Mouse (Mus musculus) left cerebral cortex, postnatal 14 days (tissue): Measurements from ENCODE around the gene Mmab. TPM values are rescaled to one million over a fixed set of nuclear protein-coding genes. Genes with fewer than 3 reads are reported as not detected.
A peak's percentile ranks its signal among the peaks of the same experiment; 100 is the strongest.

Experiments
- DNase-seq, 2 experiments: peaks; one replicate each; pipeline ENCODE4 v3.0.0; 2021 to 2022; ENCODE audit warnings: low spot score in 2 of 2, mixed read lengths in 1 of 2
- intact Hi-C: fragments of 180-260 bp; cut with DNase I; formaldehyde crosslinking; loops from one replicate; pipeline ENCODE4 v1.15.1; 2025
- long read RNA-seq, 2 experiments: library from polyadenylated mRNA; stranded (forward); transcript quantifications; one replicate each; pipeline ENCODE4 v2.0.0; 2021
- total RNA-seq, 2 experiments: library from RNA; stranded (reverse); gene quantifications; 2 replicates each; pipeline ENCODE4 v1.2.3; 2021

Mmab gene
- 10 to 100 TPM; 23.5 to 24.1 TPM for total RNA-seq
- long read RNA-seq, experiment 1, transcript Mmab-201 (9 exons, 3,020 nt): major isoform, 34 of 52 reads
- long read RNA-seq, experiment 1, partial matches to known transcripts: 2 of 52 reads
- long read RNA-seq, experiment 1, other reads (novel, unspliced or antisense): 12 of 52 reads
- long read RNA-seq, experiment 2, transcript Mmab-201 (9 exons, 3,020 nt): major isoform, 33 of 66 reads
- long read RNA-seq, experiment 2, transcript Mmab-202 (7 exons, 644 nt): minor isoform, 12 of 66 reads
- long read RNA-seq, experiment 2, partial matches to known transcripts: 3 of 66 reads
- long read RNA-seq, experiment 2, other reads (novel, unspliced or antisense): 18 of 66 reads

DNA sequence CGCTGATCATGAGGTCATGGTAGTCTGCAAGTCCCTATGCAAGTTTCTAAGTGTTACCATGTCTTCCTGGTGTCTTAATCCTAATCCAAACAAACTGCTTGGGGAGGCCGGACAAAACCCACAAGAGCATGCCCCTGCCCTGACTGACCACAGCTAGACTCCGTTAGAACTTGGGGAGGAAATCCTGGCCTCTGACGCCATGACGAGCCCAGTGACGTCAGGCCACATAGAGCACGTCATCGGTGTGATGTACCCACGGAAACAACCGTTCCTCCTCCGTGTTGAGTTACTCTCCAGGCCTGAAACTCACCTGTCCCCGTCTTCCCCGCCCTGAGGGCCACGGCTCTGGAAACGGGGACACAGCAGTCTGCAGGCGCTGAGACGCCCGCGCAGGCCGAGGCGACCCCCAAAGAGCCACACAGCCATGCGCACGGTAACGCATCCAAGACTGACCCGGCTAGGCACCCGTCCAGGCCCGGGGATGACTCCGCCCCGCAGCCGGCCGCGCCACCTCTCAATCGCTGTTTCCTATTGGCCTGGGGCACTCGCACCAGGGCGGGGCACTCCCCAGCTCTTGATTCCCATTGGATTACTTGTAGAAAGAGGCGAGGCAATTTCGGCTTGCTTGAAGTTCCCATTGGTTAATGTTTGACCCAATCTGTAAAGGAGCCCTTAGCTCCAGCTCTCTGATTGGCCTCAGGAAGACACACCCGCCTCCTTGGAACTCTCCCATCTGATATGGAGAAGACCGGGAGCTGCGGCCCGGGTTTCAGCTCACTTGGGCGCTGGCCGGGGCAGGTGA lies at the start of gene Mmab, which contains the start of gene Mvk:
TSS of gene Mmab (minus strand) at position 495 of the 802 bp plus-strand sequence.
TSS of gene Mvk (plus strand) at position 704 of the 802 bp plus-strand sequence.
- intact Hi-C loops: loop anchor here (5.0 kb wide), 1 partner anchor 124 kb away; the partner anchor contains the start of gene Fam222a
- DNase-seq: peak; percentile 98 to 100

DNA sequence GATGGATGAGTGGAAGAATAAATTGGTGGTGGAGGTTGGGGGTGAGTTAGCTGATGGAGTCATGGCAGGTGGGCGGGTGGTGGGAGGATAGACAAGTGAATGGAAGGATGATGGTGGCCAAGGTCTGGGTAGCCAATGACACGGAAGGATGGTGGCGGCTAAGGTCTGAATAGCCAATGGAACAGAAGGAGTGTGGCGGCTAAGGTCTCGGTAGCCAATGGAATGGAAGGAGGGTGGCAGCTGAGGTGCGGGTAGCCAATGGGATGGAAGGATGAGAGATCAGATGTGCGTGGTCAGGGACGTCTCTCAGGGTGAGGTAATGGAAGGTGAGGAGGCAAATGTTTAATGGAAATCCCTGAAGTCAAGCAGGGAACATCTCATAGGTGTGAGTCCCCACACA lies 46.4 kb upstream of the Mmab start:
- intact Hi-C loops: no loop called here
- DNase-seq: no peak

DNA sequence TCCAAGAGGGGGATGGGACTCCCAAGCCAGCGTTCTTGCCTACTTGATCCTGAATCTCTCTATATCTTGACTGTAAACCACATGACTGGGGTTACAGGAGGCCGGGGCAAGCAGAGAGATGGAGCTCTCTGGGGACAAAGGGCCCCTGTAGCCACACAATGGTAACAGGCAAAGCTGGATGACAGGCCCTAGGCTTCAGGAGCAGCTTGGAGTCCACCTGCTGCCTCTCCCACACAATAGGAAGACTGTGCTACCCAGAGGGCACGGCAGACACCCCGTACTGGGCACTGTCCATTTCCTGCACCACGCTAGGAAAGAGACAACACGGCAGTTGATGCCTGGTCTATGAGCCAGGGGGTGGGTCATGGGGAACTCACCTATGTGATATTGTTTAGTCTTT lies 45.7 kb upstream of the Mmab start:
- intact Hi-C loops: no loop called here
- DNase-seq: no peak

DNA sequence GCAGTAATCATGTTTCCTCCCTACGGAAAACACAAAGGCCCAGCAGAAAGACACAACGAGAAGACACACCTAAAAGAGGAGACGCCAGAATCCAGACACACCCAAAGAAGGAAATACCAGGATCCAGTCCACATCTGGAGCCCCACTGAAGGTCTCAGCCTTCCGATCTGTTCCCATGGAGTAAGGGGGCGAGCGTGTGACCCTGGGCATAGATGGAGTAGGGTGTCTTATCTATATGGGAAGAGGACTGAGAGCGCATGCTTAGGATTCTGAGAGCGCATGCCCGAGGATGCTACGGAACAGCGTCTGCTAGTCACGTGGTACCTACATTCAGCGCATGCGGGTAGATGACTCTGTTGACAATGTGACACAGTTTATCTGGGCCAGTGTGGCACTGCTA lies 41.8 kb upstream of the Mmab start:
- no peak for DNase-seq
- intact Hi-C loops: no loop called here

DNA sequence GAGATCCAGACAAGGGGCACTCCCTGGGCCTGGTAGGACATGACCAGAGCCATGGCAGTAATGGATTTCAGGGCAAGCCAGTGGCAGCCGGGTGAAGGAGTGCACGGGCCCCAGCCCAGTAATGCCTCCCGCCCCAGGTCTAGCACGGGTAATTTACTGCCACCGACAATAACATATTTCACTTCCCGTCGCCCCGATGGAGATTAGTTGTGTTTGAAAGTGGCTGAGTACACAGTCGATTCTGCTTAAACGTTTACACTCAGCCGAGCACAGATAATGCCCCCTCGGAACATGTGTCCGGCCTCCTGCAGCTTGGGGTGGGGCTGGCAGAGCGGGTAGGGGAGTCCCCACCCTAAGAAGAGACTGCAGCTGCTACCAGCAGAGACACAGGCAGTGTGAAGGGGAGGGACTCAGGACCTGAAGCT lies 38.7 kb upstream of the Mmab start:
- intact Hi-C loops: no loop called here

DNA sequence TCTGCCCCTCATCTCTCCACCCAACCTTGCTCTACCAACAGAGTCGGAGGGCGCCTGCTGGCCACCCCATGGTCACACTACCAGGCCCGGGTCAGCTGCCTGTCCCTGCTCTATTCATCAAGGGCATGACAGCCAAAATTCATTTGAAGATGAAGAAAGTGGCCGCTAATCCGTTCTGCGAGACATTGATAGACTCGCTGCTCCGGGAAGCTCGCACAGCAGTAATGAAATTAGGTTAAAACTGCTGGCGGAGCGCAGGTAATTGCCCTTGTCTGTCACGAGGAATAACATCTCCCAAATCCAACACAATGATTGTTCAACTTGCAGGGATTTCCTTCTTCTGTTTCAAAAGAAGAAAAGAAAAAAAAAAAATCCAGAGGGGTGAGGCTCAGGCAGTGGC lies 34.4 kb upstream of the Mmab start:
- intact Hi-C loops: no loop called here
- no peak for DNase-seq

More for the DNA sequence above, 38.7 kb upstream of the Mmab start:
- no peak for DNase-seq

DNA sequence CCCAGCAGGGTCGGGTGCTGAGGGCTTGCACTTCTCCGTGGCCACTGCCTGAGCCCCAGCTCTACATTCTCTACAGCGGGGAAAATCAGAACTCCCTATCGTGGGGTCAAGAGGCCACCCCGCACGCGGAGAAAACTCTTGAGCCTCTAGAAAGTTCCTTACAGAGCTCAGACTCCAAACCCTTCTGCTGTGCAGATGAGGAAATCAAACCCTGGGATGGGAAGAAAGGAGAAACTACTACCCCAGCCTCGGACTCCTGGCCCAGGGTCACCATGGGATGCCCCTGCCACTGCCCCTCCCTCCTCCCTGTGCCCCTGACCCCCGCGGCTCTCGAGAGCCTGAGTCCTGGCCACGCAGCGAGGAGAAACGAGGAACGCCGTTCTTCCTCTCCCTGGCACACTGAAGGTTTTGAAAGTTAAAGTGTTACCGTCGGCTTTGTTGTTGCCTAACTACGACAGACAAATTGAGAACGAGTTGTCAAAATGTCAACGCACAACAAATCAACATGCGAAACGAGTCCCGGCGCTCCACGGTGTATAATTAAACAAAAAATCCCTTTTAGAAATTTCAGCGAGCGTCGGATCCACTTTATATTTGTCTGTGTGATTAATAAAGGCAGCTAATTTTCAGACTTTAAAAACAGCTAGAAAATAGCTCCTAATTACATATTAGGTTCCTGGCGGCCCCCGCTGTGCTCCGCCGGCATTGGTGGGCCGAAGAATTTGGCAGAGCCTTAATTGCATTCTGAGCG lies 31.1 kb upstream of the Mmab start:
- intact Hi-C loops: no loop called here
- DNase-seq: peak; percentile 24 to 65

DNA sequence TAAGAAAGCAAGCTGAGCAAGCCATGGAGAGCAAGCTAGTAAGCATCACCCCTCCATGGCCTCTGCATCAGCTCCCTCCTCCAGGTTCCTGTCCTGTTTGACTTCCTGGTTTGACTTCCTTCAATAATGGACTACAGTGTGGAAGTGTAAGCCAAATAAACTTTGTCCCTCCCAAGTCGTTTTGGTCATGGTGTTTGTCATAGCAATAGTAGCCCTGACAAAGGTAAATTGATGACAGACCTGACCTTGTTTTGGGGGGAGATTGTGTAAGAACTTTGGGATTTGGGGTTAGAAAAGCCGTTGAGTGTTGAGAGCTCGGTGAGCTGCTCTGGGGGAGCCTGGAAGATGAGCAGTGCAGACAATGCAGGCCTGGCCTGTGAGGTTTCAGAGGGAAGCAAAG lies 26.5 kb upstream of the Mmab start:
- intact Hi-C loops: no loop called here
- DNase-seq: no peak

DNA sequence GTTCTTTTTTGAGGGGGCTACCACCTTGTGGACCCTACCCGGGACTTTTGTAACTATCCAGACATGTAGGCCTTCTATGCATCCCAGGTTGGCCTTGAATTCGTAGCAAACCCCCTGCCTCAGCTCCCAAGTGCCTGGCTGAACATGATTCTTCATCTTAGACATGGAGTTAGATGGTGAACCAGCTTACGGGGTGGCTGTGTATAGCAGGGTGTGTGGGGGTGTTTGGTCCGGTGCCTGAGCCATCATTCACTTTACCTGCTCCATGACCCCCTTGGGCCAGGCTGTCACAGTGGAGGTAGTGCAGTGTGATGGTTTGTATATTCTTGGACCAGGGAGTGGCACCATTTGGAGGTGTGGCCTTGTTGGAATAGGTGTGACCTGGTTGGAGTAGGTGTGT lies 24.1 kb upstream of the Mmab start:
- no peak for DNase-seq
- intact Hi-C loops: no loop called here

DNA sequence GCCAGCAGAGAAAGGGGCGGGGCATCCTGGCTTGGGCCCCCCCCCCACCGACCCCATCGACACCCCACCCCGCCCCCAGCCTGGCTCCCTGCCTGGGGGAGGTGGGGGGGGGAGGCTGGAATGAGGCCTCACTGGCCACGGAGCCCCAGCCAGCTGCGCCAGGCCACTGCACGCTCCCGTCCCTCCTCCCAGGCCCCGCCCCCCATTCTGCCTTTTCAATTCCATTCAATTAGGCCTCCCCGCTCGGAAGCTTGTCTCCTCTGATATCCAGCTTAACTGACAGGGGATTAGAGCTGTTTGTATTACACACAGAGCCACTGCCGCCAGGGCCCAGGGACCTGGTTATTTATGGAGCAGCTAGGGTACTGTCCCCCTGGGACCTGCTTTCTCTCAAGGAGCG lies 23.6 kb upstream of the Mmab start:
- intact Hi-C loops: no loop called here
- peak; percentile 31 to 43 for DNase-seq

DNA sequence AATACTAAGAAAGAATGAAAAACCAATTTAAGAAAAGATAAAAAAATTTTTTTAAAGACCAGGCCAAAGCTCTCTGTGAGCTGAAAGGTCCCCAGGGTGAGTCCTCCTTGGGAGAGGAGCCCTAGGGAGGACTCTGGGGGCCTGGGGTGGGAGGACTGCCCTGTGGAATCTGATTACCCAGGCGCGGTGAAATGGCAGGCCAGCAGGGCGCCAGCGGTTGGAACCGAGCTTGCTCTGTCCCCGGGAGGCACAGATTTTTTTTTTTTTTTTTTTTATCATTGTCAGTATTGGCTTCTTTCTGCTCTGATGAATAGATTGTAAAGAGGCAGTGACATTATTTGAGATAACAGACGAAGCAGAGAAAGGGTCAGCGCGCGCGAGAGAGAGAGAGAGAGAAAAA lies 23.2 kb upstream of the Mmab start:
- no peak for DNase-seq
- intact Hi-C loops: no loop called here

DNA sequence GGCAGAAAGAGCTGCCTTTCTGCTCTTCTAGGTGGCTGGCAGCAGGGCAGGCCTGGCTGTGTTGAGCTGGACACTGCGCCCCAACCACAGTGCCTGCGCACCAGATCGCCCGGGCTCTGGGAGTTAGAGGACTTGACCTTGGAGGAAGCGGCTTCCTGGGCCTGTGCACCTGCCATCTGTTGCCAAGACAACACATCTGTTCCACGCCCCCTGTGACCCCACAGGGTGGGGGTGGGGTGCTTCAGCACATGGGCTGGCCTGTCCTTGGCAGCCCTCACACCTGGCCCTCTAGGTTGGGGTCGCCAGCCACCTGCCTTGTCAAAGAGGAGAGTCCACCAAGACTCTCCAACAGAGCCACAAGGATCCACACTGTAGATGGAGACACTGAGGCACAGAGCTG lies 21.8 kb upstream of the Mmab start:
- DNase-seq: no peak
- intact Hi-C loops: no loop called here

DNA sequence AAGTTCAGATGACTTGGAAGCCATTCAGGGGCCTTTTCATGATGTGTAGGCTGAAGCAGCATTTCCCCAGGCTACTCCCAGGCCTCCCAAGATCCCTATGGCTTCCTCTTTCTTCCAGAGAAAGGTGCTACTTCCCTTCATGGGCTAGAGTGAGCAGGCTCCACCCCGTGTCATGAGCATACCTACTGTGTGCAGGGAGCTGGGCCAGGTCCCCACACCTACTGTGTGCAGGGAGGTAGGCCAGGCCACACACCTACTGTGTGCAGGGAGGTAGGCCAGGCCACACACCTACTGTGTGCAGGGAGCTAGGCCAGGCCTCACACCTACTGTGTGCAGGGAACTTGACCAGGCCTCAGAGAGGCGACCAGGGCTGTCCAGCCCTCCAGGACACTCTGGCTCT lies 20.7 kb upstream of the Mmab start:
- intact Hi-C loops: loop anchor here (5.0 kb wide), 2 partner anchors 103 to 143 kb away; partner anchors contain the start of gene Fam222a

DNA sequence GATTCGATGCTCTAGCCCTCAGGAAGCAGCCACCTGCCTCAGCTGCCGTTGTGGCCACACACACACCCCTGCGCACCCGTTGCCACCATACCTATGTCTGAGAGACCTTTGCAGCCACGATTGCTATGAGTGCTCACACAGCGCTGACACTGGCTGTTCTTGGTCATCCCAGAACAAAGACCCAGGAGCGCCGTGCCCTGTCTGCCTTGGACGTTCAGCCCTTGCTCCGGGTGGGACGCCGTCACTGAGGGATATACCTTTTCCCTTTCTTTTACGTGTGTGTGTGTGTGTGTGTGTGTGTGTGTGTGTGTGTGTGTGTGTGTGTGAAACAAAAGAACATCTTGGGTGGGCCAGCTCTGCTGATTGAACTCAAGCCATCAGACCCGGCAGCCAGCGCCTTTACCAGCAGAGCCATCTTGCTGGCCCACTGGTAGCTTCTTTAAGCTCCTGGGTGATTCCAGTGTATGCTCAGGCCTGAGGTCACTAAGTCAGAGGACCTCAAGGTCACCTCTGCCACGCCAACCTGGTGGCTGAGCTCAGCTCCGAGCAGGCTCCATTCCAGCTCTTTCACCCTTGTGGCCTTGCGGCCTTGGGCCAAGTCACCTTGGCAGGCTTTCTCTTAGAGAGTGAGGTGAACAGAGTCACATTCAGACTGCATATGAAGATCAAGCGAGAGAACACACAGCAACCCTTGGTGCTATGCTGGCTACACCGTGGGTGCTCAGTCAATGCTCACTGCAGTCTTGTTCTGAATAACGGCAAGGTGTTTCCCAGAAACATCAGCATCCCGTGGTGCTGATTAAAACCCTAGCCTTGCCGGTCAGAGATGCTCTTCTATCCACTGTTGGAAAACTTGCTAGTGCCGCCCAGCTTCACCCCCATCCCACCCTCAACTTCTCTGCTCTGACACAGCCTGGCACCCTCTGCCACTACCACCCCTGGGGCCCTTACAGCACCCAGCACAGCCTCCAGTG lies 18.5 kb upstream of the Mmab start:
- intact Hi-C loops: loop anchor here (5.0 kb wide), 2 partner anchors 105 to 145 kb away; partner anchors contain the start of gene Fam222a
- no peak for DNase-seq

More for the DNA sequence above, 20.7 kb upstream of the Mmab start:
- DNase-seq: no peak

DNA sequence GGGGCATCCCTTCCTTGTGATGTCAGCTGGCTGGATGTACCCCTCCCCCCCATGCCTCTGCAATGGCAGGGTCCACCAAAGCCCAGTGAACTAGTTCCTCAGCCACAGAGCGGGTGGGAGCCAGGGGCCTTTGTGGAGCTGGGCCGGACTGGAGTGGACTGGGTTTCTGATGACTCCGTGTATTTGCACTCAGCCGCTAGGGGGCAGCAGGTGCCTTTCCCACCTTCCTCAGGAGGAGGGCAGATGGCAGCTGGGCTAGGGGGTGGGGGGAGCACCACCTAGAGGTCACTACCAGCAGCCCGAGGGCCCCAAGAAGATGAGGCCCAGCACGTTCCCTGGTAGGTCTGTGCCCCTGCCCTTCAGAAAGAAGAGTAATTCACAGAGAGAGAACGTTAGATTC lies 17.4 kb upstream of the Mmab start:
- intact Hi-C loops: loop anchor here (5.0 kb wide), 2 partner anchors 106 to 146 kb away; partner anchors contain the start of gene Fam222a
- DNase-seq: peak; percentile 70 to 81

DNA sequence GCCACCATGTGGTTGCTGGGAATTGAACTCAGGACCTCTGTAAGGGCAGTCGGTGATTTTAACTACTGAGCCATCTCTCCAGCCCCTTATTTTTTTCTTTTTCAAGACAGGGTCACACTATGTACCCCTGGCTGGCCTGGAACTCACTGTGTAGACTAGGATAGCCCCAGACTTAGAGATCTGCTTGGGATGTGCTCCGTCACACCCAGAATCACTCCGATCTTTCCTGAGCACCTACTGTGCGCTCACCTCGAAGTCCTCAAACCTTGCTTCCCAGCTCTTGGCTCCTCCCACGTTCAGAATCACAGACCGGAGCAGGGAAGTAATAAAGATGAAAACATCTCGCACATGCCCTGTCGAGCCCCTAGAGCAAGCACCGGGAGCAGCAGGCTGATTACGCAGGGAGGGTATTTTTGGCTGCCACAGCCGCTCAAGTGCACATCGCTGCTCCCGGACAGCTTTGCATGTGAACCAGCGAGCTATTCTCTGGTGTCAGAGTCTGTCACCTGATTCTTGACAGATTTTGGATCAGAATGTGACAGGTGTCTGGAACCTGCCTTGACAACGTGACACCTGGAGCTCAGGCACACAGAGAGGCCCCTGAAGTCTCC lies 13.2 kb upstream of the Mmab start:
- intact Hi-C loops: no loop called here
- DNase-seq: no peak

DNA sequence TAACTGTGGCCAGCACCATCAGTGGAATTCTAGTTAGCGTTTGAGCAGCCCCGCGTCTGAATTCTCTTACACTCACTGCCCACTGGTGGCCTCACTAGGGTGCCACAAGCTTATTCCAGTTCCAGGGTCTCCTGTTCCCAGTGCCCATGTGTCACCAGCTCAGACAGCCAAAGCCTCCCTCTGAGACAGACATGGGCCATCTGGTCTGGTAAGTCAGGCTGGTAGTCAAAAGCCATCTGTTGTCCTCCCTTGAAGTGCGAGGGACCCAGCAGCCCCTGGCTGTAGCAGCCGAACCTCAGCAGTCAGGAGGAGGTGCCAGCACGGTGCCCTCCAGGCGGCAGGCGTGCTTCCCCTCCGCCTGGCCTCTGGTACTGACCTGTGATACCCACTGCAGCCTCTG lies 12.4 kb upstream of the Mmab start:
- intact Hi-C loops: no loop called here

DNA sequence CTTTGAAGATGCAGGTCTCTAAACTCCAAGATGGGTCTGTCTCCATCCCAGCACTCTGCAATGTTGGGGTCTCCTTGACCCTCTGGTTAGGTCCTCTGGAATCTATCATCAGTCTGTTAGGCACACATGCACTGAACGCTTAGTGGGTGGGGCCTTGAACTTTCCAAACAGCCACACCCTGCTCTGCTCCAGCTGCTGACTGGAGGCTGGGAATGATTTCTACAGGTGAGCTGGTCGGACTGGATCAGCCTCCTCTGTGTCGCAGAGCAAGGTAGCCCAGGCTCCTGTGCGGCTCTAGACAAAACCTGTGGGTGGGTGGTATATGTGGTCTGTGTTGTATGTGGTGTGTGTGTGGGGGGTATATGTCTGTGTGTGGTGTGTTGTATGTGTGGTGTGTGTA lies 5.2 kb upstream of the Mmab start:
- DNase-seq: no peak
- intact Hi-C loops: no loop called here

More for the DNA sequence above, 12.4 kb upstream of the Mmab start:
- no peak for DNase-seq
